Mouse (Mus musculus) embryo, embryonic 9.5 days (tissue): ENCODE results near the gene Pde12.
A peak's percentile ranks its signal among the peaks of the same experiment; 100 is the strongest.

ENCODE experiments used
- DNase-seq: peaks from one replicate; pipeline ENCODE4 v3.0.0-alpha.2; 2017; ENCODE audit errors: extremely low spot score

Gene Pde12

DNA sequence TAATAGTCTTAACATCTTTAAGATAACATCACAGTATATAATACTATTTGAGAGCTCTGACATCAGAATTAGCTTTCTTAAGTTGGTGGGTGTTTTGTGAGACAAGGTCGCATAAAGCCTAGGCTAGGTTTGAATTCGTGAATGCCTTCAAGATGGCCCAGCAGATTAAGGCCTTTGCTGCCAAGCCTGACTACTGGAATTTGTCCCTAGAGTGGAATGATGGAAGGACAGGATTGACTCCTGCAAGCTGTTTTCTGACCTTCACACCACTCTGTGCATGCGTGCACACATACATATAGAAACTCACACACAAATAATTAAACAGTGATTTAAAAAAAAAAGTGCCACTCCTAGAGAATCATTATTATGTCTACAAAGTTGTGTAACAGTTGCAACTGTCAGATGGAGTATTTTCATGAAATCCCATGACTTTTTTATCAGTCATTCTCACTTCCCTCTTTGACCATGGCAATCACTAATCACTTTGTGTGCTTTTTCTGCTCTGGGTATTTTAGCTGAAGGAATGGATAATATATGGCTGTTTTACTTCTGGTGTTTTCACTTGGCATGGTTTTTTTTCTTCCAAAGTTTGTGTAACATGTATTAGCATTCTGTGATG, 26.6 kb downstream of the Pde12 start:
- no peak for DNase-seq

DNA sequence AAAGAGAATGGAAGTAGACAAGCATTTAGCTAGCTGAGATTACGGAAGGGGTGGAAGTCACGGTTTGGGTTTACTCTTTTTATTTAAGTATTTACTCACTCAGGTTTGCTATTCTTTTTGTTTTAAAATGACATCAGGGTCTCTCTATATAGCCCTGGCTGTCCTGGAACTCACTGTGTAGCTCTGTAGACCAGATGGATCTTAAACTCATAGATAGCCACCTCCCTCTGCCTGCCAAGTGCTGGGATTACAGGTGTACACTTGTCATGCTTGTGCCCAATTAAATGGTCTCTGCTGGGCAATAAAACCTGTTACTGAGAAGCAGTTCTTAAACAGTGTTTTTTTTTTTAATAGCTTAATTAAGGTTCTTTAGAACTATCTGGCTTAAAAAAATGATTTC, 29.7 kb downstream of the Pde12 start:
- DNase-seq = no peak

- DNase-seq = no peak
Observed at GRCm38 (mm10) chr14:26639251-26639650, 30.4 kb downstream of the Pde12 start.

- DNase-seq = peak; percentile 65
Observed at GRCm38 (mm10) chr14:26638708-26639084, 31.0 kb downstream of the Pde12 start.

GRCm38 (mm10) chr14:26637851-26638707, 31.6 kb downstream of the Pde12 start, which contains the start of gene Arf4:
TSS of gene Arf4 (plus strand) at chr14:26638074.
- DNase-seq = peak; percentile 93

GRCm38 (mm10) chr14:26637025-26637850, 32.4 kb downstream of the Pde12 start:
- no peak for DNase-seq

- DNase-seq = no peak
Observed at GRCm38 (mm10) chr14:26626605-26627140, 43.0 kb downstream of the Pde12 start.

DNA sequence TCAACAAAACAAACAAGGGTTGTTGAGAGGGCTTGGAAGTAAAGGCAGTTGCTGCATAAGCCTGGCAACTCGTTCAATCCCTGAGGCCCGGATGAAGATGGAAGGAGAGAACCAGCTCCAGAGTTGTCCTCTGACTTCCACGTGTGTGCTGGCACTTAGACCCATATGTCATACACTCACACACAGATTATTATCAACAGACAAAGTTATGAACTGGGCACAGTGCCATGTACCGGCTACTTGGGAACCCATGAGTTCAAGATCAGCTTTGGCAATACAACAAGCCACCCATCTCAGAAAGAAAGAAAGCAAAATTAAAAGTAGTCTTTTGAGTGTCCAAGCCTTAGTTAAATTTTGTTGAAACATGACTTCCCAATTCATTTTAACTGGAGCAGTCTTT, 44.4 kb downstream of the Pde12 start:
- DNase-seq = no peak

DNA sequence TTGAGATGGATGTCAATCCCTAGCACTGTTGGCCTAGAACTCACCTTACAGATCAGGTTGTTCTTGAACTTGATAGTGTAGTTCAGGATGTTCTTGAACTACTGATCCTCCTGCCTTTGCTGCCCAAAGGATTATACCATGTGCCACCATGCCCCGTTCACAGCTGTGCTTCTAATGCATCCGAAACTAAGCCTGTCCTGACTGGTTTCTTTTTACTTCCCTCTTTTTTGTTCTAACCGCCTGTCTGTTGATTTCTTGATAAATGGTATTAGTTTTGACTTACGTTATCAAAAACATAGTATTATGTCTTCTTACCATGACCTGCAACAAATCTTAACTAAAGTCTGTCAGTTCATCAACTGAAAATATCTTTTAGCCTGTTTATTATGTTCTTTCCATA, 59.0 kb downstream of the Pde12 start:
- DNase-seq = no peak
